Mouse (Mus musculus) ES-Bruce4 (cell line): Measurements from ENCODE around the gene Cphx1. TPM values are rescaled to one million over a fixed set of nuclear protein-coding genes. Genes with fewer than 3 reads are reported as not detected.
"Not testable (repeated sequence)": the region's sequence is repeated elsewhere in the genome, so short reads cannot be mapped to it uniquely, and the experiment has no call there.

ENCODE experiments used
- H3K27ac ChIP-seq: 2 replicates; pipeline ENCODE4 v1.5.1; 2012; ENCODE audit warnings: low read length, inconsistent platforms; ENCODE audit not compliant: insufficient read depth
- H3K27me3 ChIP-seq: 2 replicates; pipeline ENCODE4 v1.6.1; 2012; ENCODE audit warnings: mild to moderate bottlenecking, low read length, inconsistent platforms; ENCODE audit not compliant: control insufficient read depth, poor library complexity, insufficient read depth, severe bottlenecking
- H3K36me3 ChIP-seq: 2 replicates; pipeline ENCODE4 v1.6.1; 2012; ENCODE audit warnings: inconsistent platforms, mild to moderate bottlenecking, low read length, moderate library complexity; ENCODE audit not compliant: control insufficient read depth, poor library complexity, insufficient read depth, severe bottlenecking
- H3K4me1 ChIP-seq: one replicate; pipeline ENCODE4 v1.8.1; 2011; ENCODE audit warnings: low read length; ENCODE audit not compliant: control insufficient read depth, insufficient read depth
- H3K4me3 ChIP-seq: 2 replicates; pipeline ENCODE4 v1.5.1; 2011; ENCODE audit warnings: low read depth, mild to moderate bottlenecking, low read length
- H3K9ac ChIP-seq: 2 replicates; pipeline ENCODE4 v1.6.1; 2012; ENCODE audit warnings: low read depth, mild to moderate bottlenecking, inconsistent platforms; ENCODE audit not compliant: poor library complexity, severe bottlenecking
- H3K9me3 ChIP-seq: replicated peaks from 2 replicates; pipeline ENCODE4 v1.6.1; 2012; ENCODE audit warnings: mild to moderate bottlenecking, low read length, inconsistent platforms; ENCODE audit not compliant: control insufficient read depth, poor library complexity, insufficient read depth, severe bottlenecking
- polyA plus RNA-seq: library from polyadenylated mRNA; stranded (reverse); fragments of >200 nt; gene quantifications from 2 replicates; pipeline ENCODE4 v1.2.4, GENCODE M21; 2011; ENCODE audit warnings: low read depth; ENCODE audit not compliant: missing spikeins, insufficient read depth, insufficient read length

Cphx1 gene
- polyA plus RNA-seq = 3.1 TPM in 1 of 2 replicates, not detected in the other

DNA sequence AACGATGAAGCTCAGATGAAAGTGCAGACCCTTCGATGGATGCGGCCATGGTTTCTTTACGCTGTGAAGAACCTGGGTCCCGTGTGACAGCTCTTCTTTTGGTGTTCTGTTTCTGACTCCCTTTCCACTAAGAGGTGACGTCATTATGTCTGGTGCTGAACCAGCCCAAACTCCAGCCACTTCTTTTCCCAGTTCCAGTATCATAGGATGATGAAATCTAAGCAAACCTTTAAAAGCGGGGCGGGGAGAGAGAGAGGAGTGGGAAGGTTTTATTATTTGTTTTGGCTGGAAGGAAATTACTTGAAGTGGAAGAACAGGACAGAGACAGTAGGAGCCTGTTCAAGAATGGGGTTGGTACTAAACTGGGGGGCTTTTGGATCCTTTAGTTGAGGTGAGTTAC lies at the start of gene Cphx1:
Gene Cphx1 (plus strand): TSS at position 301 of the 400 bp plus-strand sequence.
- H3K27me3 ChIP-seq, H3K9me3 ChIP-seq, H3K9ac ChIP-seq, H3K4me3 ChIP-seq, H3K27ac ChIP-seq, H3K4me1 ChIP-seq, H3K36me3 ChIP-seq: not testable (repeated sequence)

- H3K36me3 ChIP-seq, H3K4me1 ChIP-seq, H3K27me3 ChIP-seq, H3K9me3 ChIP-seq, H3K9ac ChIP-seq, H3K27ac ChIP-seq, H3K4me3 ChIP-seq: not testable (repeated sequence)
Measured at GRCm38 (mm10) chr14:25894566-25894965, 43.5 kb upstream of the Cphx1 start.

DNA sequence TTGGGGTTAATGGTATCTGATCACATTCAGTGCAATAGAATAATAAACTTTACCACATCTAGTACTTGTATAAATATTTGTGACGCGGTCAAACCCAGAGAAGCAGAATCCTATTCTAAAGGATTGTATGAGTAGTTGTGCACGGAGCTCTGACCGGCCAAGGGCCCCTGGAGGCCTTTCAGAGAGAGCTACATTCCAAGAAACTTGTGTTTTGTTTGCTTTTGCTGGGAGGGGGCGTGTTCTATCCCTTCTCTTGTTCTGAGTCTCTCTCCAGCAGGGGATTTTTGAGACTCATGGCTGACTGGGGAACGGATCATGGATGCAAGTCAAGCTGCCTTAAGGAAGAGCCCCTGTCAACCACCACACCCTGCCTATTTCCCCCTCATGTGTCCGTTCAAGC lies 42.4 kb upstream of the Cphx1 start:
- not testable (repeated sequence) for H3K4me3 ChIP-seq, H3K9ac ChIP-seq

GRCm38 (mm10) chr14:25903000-25903399 lies 35.1 kb upstream of the Cphx1 start, which contains the start of gene Plac9a:
Plac9a (minus strand) TSS chr14:25903100.
- H3K27me3 ChIP-seq, H3K4me3 ChIP-seq, H3K27ac ChIP-seq, H3K36me3 ChIP-seq, H3K9me3 ChIP-seq, H3K4me1 ChIP-seq, H3K9ac ChIP-seq: not testable (repeated sequence)

More for the DNA sequence above, 42.4 kb upstream of the Cphx1 start:
- not testable (repeated sequence) for H3K27me3 ChIP-seq, H3K36me3 ChIP-seq, H3K9me3 ChIP-seq, H3K4me1 ChIP-seq, H3K27ac ChIP-seq

- not testable (repeated sequence) for H3K27me3 ChIP-seq, H3K36me3 ChIP-seq, H3K4me1 ChIP-seq
Measured at GRCm38 (mm10) chr14:25905243-25905642, 32.9 kb upstream of the Cphx1 start.

DNA sequence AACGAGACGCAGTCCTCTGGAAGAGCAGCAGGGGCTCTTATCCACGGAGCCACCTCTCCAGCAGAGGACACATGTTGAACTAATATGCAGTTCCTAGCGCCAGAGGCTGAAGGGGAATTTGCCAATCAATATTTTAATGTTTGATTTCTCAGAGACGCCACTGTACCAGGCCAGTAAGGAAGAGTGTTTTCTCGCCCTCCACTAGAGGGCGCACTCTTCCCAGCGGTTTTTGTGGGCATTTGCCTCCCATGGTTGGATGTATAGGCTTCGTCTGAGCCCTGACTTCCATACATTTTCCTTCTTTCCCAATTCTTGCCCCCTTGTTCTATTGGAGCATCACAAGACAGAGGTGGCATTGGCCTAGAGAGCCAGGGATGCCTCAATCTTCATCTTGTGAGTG lies 30.8 kb upstream of the Cphx1 start:
- not testable (repeated sequence) for H3K9ac ChIP-seq

More at GRCm38 (mm10) chr14:25905243-25905642, 32.9 kb upstream of the Cphx1 start:
- not testable (repeated sequence) for H3K4me3 ChIP-seq, H3K9me3 ChIP-seq, H3K27ac ChIP-seq, H3K9ac ChIP-seq

GRCm38 (mm10) chr14:25908976-25909375 lies 29.1 kb upstream of the Cphx1 start:
- H3K4me3 ChIP-seq, H3K27ac ChIP-seq, H3K4me1 ChIP-seq, H3K36me3 ChIP-seq, H3K9me3 ChIP-seq, H3K9ac ChIP-seq, H3K27me3 ChIP-seq: not testable (repeated sequence)

More for the DNA sequence above, 30.8 kb upstream of the Cphx1 start:
- H3K9me3 ChIP-seq, H3K27me3 ChIP-seq, H3K4me3 ChIP-seq, H3K27ac ChIP-seq, H3K4me1 ChIP-seq, H3K36me3 ChIP-seq: not testable (repeated sequence)

DNA sequence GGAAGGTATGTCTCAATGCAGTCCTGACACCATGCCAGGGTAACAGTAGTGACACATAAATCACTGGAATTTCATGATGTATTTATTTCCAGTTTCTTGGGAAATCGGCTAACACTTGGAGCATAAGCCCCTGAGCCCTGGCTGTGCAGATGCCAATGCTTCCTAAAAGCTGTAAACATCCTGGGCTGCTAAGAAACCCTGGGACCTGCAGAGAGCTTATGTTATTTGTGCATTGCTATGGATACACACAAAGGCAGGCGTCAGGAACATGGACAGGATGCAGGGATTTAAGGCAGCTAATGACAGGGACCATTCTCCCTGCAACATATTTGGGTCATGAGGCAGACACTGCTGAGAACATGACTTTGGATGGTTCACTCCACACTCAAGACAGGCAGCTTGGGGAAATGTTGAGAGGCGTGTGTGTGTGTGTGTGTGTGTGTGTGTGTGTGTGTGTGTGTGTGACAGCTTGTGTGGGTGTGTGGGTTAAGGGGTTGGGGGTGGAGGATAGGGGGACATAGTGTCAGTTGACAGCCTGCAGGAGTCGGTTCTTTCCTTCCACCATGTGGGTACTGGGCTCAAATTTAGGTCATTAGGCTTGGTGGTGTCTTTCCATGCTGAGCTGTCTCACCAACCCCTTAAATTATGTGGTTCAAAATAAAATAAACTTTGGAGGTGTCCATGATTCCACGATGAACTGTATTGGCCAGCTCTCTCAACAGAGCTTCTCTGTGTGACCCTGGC lies 19.5 kb upstream of the Cphx1 start:
- not testable (repeated sequence) for H3K9ac ChIP-seq, H3K9me3 ChIP-seq, H3K4me1 ChIP-seq, H3K4me3 ChIP-seq, H3K27ac ChIP-seq, H3K36me3 ChIP-seq, H3K27me3 ChIP-seq

DNA sequence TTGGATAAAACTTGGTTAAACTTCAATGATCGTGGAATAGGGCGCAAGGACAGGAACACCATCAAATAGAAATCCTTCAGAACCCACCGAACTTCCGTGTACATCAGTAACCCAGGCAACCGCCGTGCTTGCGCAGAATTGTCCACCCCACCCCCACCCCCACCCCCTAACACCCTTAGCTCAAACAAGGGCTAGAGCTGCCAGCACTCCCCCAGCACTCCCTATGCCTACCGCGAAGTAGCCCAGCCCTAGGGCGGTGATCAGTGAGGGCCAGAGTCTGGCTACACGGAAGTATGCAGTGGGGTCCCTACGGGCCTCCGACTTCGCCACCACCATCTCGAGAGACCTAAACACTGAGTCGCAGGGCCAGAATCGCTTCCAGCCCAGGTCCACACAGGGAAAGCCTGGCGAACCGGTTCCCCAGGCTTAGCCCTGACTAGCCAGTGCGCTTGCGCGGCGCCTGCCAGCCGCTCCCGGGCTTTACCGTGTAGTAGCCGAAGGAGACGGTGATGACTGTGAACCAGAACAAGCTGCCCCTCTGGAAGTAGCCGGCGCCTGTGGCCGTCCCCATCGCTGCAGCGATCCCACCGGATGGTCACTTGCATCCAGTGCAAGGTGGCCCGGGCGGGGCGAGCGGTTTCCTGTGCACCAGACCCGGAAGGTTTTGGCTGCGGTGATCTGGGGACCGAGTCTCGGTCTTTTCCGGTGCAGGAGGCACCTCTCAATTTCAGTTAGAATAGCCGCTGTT lies 11.1 kb upstream of the Cphx1 start:
- H3K36me3 ChIP-seq = not testable (repeated sequence)

More for the DNA sequence above, 11.1 kb upstream of the Cphx1 start:
- H3K9ac ChIP-seq, H3K27me3 ChIP-seq, H3K27ac ChIP-seq, H3K9me3 ChIP-seq, H3K4me3 ChIP-seq, H3K4me1 ChIP-seq: not testable (repeated sequence)
